Mouse (Mus musculus): ENCODE measurements at regions not wholly inside any gene's neighbourhood (a gene's known extent, or its start where the extent isn't known, plus 50 kb on each side); places are given as distances from the start of the nearest gene placed in this dataset.

DNA sequence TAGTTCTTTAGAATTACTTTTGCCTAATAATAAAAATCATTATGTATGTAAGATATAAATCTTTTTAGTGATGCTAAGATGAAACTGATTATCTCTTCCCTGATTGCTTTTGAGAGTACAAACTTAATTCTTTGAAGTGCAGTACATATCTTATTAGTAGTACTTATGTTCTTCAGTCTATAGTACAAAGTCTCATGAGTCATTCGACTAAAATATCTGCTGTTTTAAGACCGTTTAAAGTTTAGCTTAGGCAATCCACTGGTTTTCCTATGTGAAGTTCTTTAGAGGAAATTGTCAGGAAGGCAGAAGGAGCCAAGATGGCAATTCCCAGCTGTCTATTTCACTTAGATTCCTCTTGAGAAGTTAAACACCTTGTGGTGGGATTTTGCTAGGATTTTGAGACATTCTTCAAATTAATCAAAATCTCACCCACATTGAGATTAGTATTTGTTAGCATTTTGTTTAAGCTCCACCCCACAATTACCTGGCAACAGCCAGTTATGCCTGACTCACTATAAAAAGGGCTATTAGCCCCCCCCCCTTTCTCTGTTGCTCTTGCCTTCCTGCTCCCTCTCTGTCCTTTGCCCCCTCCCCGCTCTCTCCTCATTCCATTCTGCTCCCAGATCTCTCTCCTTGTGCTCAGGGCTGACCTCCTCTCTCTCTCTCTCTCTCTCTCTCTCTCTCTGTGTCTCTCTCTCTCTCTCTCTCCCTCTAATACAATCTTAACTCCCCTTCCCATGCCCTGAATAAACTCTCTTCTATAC lies 277.6 kb upstream of the Gpr149 start:
- no peaks in the 10 kb centered on the region for H3K27me3 ChIP-seq (ENCODE audit: insufficient read depth, low read length)
- H3K36me3 ChIP-seq (ENCODE audit: insufficient read depth, low read length): no peaks in the 10 kb centered on the region
- H3K9me3 ChIP-seq (ENCODE audit: low read length): no peaks in the 10 kb centered on the region
- H3K4me1 ChIP-seq (replicated peaks; ENCODE audit: low read depth, low read length): no peaks in the 10 kb centered on the region
- TF ChIP-seq NANOG (IDR thresholded peaks at IDR 0.05; ENCODE audit: borderline replicate concordance, low read length) (no peak), POU5F1 (IDR thresholded peaks at IDR 0.05; ENCODE audit: borderline replicate concordance, low read length) (no peak), CTCF (conservative IDR thresholded peaks at IDR 0.05; ENCODE audit: low read length) (no peak)
- H3K4me3 ChIP-seq (replicated peaks; ENCODE audit: low read length): no peak overlapping the region

DNA sequence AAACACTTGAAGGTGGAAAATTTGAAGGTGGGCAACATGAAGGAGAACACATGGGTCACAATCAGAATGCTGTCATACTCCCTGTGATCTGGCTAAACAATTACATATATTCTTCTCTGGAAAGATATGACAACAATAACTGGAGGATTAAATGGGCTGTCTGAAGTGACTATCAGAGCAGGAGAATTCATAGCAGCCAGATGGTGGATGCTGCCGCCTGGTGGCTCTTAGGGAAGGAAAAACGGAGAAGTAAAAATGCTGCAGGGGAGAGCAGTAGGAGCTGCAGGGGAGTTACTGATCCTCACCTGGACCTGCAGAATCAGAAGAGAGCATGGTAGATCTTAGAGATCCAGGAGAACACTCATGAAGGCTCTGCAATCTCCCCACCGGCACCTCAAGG lies 255.8 kb upstream of the Gpr149 start:
- no peaks in the 10 kb centered on the region for H3K27me3 ChIP-seq (ENCODE audit: insufficient read depth, low read length)
- no peaks in the 10 kb centered on the region for H3K9me3 ChIP-seq (ENCODE audit: low read length)
- H3K36me3 ChIP-seq (ENCODE audit: insufficient read depth, low read length): no peaks in the 10 kb centered on the region
- no peak overlapping the region for H3K4me3 ChIP-seq (replicated peaks; ENCODE audit: low read length)
- TF ChIP-seq POU5F1 (IDR thresholded peaks at IDR 0.05; ENCODE audit: borderline replicate concordance, low read length) (no peak), NANOG (IDR thresholded peaks at IDR 0.05; ENCODE audit: borderline replicate concordance, low read length) (no peak), CTCF (conservative IDR thresholded peaks at IDR 0.05; ENCODE audit: low read length) (peak; percentile 44)
- H3K4me1 ChIP-seq (replicated peaks; ENCODE audit: low read depth, low read length): no peaks in the 10 kb centered on the region

DNA sequence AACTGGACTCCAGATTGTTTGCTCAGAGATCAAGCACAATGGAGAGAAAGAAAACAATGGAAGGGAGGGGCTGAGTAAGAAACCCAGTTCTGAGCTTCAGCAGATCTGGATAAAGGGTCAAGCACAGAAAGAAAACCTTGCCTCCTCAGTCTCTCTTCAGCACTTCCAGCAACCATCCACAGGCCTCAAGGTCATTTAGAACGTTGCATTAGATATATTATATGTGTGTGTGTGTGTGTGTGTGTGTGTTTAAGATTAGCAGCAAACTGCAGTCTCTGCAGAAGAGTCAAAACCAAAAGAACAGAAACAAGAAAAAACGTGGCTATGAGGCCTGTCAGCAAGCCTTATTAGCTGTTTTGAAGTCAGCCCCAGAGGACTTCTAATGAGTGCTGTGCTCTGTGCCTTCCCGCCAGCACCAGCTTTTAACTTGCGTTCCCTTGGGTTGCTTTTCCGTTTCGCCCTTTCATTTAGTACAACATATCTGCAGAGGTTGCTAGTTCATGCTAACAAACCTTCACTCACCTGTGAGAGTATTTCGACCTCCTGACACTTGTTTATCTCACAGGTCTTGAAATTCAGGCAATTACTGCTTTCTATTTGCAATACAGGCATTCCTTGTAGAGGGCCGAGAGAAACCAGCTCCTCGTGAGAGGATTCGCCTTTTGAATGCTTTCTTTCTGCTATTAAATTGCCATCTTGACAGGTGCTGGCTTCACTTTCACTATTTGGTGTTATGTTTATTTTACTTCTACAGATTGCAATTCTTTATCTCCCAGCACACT lies 230.9 kb upstream of the Gpr149 start:
- H3K27me3 ChIP-seq (ENCODE audit: insufficient read depth, low read length): no peaks in the 10 kb centered on the region
- TF ChIP-seq NANOG (IDR thresholded peaks at IDR 0.05; ENCODE audit: borderline replicate concordance, low read length) (no peak), POU5F1 (IDR thresholded peaks at IDR 0.05; ENCODE audit: borderline replicate concordance, low read length) (no peak), CTCF (conservative IDR thresholded peaks at IDR 0.05; ENCODE audit: low read length) (no peak)
- H3K36me3 ChIP-seq (ENCODE audit: insufficient read depth, low read length): no peaks in the 10 kb centered on the region
- no peak overlapping the region for H3K4me3 ChIP-seq (replicated peaks; ENCODE audit: low read length)
- H3K4me1 ChIP-seq (replicated peaks; ENCODE audit: low read depth, low read length): no peaks in the 10 kb centered on the region
- no peaks in the 10 kb centered on the region for H3K9me3 ChIP-seq (ENCODE audit: low read length)

DNA sequence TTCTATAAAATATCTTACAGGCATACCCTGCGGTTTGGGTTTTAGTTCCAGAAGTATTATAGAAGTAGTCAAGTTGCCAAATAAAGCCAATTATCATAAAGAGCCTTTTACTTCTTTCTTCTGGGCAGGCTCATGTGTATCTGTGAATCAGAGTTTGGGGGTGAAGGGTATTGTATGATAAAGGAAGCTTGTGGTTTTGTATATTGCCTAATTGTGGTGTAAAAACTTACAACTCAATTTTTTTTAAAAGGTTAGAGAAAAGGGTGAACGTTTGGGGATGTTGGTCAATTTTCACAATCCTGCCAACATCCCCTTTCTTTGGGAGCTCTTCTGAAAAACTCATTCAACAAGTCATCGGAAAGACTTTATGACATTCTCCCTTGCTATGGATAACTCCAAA lies 219.0 kb upstream of the Gpr149 start:
- no peak for TF ChIP-seq NANOG (IDR thresholded peaks at IDR 0.05; ENCODE audit: borderline replicate concordance, low read length)
- no peak for TF ChIP-seq POU5F1 (IDR thresholded peaks at IDR 0.05; ENCODE audit: borderline replicate concordance, low read length)
- TF ChIP-seq CTCF (conservative IDR thresholded peaks at IDR 0.05; ENCODE audit: low read length): no peak

DNA sequence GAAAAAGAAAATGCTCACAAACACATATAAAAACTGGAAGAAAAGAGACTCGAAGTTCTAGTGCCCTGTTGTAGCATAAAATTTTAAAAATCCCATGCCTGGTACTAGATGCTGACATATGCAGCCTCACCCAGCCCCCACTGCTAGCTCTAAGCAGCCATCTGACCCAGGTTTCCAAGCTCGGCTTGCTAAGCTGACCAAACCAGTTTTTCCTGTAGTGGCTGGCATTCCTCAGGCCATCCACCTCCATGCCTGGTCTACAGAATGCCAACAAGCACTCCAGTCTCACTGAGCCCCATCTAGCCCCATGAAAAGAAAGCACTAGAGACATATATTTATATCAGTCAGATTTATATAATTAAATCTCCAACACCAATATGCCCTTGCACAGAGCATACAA lies 196.1 kb upstream of the Gpr149 start:
- no peak for TF ChIP-seq NANOG (IDR thresholded peaks at IDR 0.05; ENCODE audit: borderline replicate concordance, low read length)
- no peak for TF ChIP-seq POU5F1 (IDR thresholded peaks at IDR 0.05; ENCODE audit: borderline replicate concordance, low read length)
- no peak for TF ChIP-seq CTCF (conservative IDR thresholded peaks at IDR 0.05; ENCODE audit: low read length)
- Histone ChIP-seq H3K4me3 (replicated peaks; ENCODE audit: low read length) (no peak overlapping the region), H3K36me3 (ENCODE audit: insufficient read depth, low read length) (no peaks in the 10 kb centered on the region), H3K9me3 (ENCODE audit: low read length) (no peaks in the 10 kb centered on the region), H3K4me1 (replicated peaks; ENCODE audit: low read depth, low read length) (no peaks in the 10 kb centered on the region), H3K27me3 (ENCODE audit: insufficient read depth, low read length) (no peaks in the 10 kb centered on the region)

More for the DNA sequence above, 219.0 kb upstream of the Gpr149 start:
- Histone ChIP-seq H3K36me3 (ENCODE audit: insufficient read depth, low read length) (no peaks in the 10 kb centered on the region), H3K4me1 (replicated peaks; ENCODE audit: low read depth, low read length) (no peaks in the 10 kb centered on the region), H3K9me3 (ENCODE audit: low read length) (peaks cover 25% of the 10 kb centered on the region), H3K4me3 (replicated peaks; ENCODE audit: low read length) (no peak overlapping the region), H3K27me3 (ENCODE audit: insufficient read depth, low read length) (no peaks in the 10 kb centered on the region)

DNA sequence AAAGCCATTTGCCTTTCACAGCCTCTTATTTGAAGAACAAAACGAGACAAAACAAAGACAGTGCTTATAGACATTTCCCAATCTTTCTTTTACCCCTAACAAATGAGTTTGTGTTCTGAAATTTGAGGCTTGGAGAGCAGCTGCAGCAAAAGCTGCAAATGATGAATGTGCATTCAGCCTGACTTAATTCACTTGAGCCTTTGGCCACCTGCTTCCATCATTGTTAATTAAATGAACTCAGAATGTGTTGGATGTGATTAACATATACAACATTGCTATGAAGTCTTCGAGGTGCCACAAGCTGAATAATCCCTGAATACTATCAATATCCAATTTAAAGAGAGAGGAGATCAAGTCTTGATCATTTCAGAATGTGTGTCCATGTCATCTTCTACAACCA lies 181.3 kb upstream of the Gpr149 start:
- Histone ChIP-seq H3K27me3 (ENCODE audit: insufficient read depth, low read length) (no peaks in the 10 kb centered on the region), H3K9me3 (ENCODE audit: low read length) (no peaks in the 10 kb centered on the region), H3K36me3 (ENCODE audit: insufficient read depth, low read length) (no peaks in the 10 kb centered on the region), H3K4me1 (replicated peaks; ENCODE audit: low read depth, low read length) (no peaks in the 10 kb centered on the region), H3K4me3 (replicated peaks; ENCODE audit: low read length) (no peak overlapping the region)
- TF ChIP-seq NANOG (IDR thresholded peaks at IDR 0.05; ENCODE audit: borderline replicate concordance, low read length): no peak
- TF ChIP-seq CTCF (conservative IDR thresholded peaks at IDR 0.05; ENCODE audit: low read length): no peak
- TF ChIP-seq POU5F1 (IDR thresholded peaks at IDR 0.05; ENCODE audit: borderline replicate concordance, low read length): no peak

All from E14TG2a.4 (cell line).